Mouse (Mus musculus) intestine, embryonic 16.5 days (tissue): ENCODE data around the gene Gorab. TPM values are rescaled to one million over a fixed set of nuclear protein-coding genes. Genes with fewer than 3 reads are reported as not detected.

Experiments
- ATAC-seq: fragments of 200-750 bp; cut with Nextera tagmentation; 2 replicates; pipeline ENCODE4 v1.8.0; 2017; ENCODE audit warnings: moderate TSS enrichment, moderate library complexity
- H3K27ac ChIP-seq: fragments of 300-500 bp; sonication (generic); 2 replicates; pipeline ENCODE4 v1.5.1; 2014; ENCODE audit warnings: mild to moderate bottlenecking, low read length
- H3K27me3 ChIP-seq: fragments of 300-500 bp; sonication (generic); replicated peaks from 2 replicates; pipeline ENCODE4 v1.6.1; 2014; ENCODE audit warnings: low read length, control low read depth, mixed read lengths; ENCODE audit not compliant: control insufficient read depth, insufficient read depth
- H3K36me3 ChIP-seq: fragments of 300-500 bp; sonication (generic); 2 replicates; pipeline ENCODE4 v1.6.1; 2014; ENCODE audit warnings: low read length, control low read depth; ENCODE audit not compliant: control insufficient read depth, insufficient read depth
- H3K4me1 ChIP-seq: fragments of 300-500 bp; sonication (generic); 2 replicates; pipeline ENCODE4 v1.6.1; 2014; ENCODE audit warnings: low read length, control low read depth, mixed read lengths; ENCODE audit not compliant: control insufficient read depth, insufficient read depth
- H3K4me2 ChIP-seq: fragments of 300-500 bp; sonication (generic); 2 replicates; pipeline ENCODE4 v1.6.1; 2014; ENCODE audit warnings: low read depth, low read length, control low read depth
- H3K4me3 ChIP-seq: fragments of 300-500 bp; sonication (generic); 2 replicates; pipeline ENCODE4 v1.5.1; 2014; ENCODE audit warnings: mild to moderate bottlenecking, low read length
- H3K9ac ChIP-seq: fragments of 300-500 bp; sonication (generic); 2 replicates; pipeline ENCODE4 v1.6.1; 2014; ENCODE audit warnings: low read depth, low read length
- H3K9me3 ChIP-seq: fragments of 300-500 bp; sonication (generic); 2 replicates; pipeline ENCODE4 v1.6.1; 2016; ENCODE audit warnings: low read length, control low read depth; ENCODE audit not compliant: control insufficient read depth
- WGBS: fragments of 180-500 bp; shearing (Covaris S2); extraction: QIAGEN DNeasy Blood & Tissue Kit; methylation state at CpG from one replicate; pipeline ENCODE4 v1.1.7; 2014; 5-methylcytosine and 5-hydroxymethylcytosine counted together
- polyA plus RNA-seq: library from polyadenylated mRNA; unstranded; fragments of >200 nt; fragmentation: Nextera tagmentation; extraction: Ambion mirVana; gene quantifications from 2 replicates; pipeline ENCODE4 v1.2.1, GENCODE M21; 2015

Gene Gorab
- polyA plus RNA-seq, 1 experiment from 2014 or later: 16.6 TPM

DNA sequence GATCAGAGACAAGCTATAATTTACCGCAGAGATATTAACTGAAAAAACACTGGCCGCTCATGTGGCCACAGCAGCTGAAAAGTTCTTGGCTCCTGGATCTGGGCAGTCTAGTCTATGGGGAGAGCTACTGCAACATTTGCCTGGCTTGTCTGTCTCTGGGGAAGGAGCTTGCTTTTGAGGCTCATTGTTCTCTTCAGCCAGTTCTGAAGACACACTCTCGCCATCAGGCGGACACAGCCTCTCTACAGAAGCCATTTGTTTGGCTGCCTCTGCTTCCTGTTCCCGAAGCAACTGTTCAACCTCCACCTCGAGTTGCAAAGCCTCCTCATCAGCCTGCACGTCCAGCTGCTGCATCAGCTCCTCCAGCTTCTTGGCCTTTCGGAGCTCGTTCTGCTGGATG is 17.3 kb downstream of the Gorab start:
- H3K27ac ChIP-seq: no peak overlapping the region
- H3K36me3 ChIP-seq: 0 out of 2 replicates have a peak, but pooled peaks cover 4% of the 10 kb centered on the region
- no peak overlapping the region for H3K4me2 ChIP-seq
- ATAC-seq: no peak
- H3K4me3 ChIP-seq: no peak overlapping the region
- H3K9me3 ChIP-seq: no peaks in the 10 kb centered on the region
- no peaks in the 10 kb centered on the region for H3K4me1 ChIP-seq
- no peaks in the 10 kb centered on the region for H3K27me3 ChIP-seq
- no peak overlapping the region for H3K9ac ChIP-seq
- WGBS: 81% methylated on average over 9 of the region's 9 CpGs

GRCm38 (mm10) chr1:163383442-163384027 is 19.9 kb downstream of the Gorab start:
- Histone ChIP-seq H3K27ac (no peak overlapping the region), H3K4me1 (no peaks in the 10 kb centered on the region), H3K9ac (no peak overlapping the region), H3K9me3 (no peaks in the 10 kb centered on the region), H3K4me3 (no peak overlapping the region), H3K36me3 (no peaks in the 10 kb centered on the region), H3K4me2 (no peak overlapping the region), H3K27me3 (no peaks in the 10 kb centered on the region)
- ATAC-seq: peak; percentile 63
- 71% methylated on average over 5 of the region's 5 CpGs for WGBS

DNA sequence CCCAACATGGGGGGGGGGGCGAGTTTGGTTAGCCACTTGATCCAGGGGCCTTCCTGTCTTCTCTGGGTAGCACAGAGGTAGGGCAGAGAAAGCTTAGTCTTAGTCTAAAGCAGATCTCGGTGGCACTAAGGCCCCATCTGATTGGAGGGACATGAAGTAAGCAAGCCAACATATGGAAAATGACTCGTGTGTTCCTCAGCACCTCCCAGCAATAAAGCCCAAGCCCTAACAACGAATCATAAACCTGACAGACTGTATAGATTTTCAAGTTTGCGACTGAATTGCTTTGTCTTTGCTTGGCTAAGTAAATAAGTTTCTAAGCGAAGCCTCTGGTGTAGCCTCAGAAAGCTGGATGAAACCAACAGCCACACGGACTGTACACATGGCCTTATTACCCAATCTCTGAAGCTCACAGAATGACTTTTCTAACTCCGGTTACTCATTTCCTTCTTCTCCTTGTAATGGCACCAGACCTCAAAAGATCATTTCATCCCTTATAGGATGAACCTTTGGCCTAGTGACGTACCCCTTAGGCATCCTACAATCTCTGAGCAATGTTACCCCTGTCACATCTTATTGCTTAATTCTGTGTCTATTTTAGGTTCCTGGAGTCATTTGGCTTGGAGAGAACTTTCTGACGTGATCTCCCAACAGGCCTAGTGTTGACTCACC is 21.3 kb downstream of the Gorab start:
- no peaks in the 10 kb centered on the region for H3K9me3 ChIP-seq
- WGBS: 70% methylated on average over 10 of the region's 10 CpGs
- ATAC-seq: peak; percentile 69

DNA sequence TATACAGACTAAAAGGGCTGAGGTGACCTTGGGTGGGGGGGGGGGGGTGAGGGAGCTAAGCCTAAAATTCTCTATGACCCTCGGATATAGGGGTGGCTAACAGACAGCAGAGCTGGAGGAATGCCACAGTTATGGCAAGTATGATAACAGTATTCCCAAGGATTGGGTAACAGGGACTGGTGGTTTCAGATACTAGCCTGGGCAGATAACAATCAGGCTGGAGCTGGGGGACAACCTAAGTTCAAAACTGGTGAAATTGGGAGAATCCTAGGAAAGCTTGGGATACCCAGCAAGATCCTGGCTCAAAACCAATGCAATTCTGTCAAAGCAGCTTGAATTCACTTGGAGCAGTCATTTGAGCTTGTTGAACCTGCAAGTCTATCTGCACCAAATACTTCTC is 22.9 kb downstream of the Gorab start:
- Histone ChIP-seq H3K36me3 (no peaks in the 10 kb centered on the region), H3K27me3 (no peaks in the 10 kb centered on the region), H3K4me2 (no peak overlapping the region), H3K4me1 (no peaks in the 10 kb centered on the region), H3K9ac (no peak overlapping the region), H3K27ac (no peak overlapping the region), H3K4me3 (no peak overlapping the region), H3K9me3 (no peaks in the 10 kb centered on the region)
- ATAC-seq: no peak
- WGBS: 52% methylated on average over 1 of the region's 1 CpGs

More for the DNA sequence above, 21.3 kb downstream of the Gorab start:
- no peaks in the 10 kb centered on the region for H3K27me3 ChIP-seq
- no peak overlapping the region for H3K4me3 ChIP-seq
- no peak overlapping the region for H3K27ac ChIP-seq
- no peak overlapping the region for H3K9ac ChIP-seq
- no peaks in the 10 kb centered on the region for H3K4me1 ChIP-seq
- H3K36me3 ChIP-seq: no peaks in the 10 kb centered on the region
- H3K4me2 ChIP-seq: no peak overlapping the region

DNA sequence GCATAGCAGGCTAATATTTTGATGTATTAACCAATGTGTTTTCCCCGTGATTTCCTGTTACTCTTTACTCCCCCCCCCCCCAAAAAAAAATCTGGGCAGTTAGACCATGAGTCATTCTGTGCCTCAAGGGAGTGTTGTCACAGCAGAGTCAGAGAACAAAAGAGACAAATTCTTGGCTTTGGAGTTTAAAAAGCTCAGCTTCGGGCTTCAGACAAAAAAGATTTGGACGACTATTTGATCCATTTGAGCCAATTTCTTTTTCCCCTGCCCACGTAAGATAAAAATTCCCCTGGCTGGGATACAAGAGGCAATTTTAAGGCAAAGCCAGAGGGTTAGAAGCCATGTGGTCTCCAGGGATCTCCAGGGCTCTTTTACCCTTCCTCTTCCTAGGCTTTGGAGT is 23.4 kb downstream of the Gorab start:
- 57% methylated on average over 4 of the region's 4 CpGs for WGBS
- no peak overlapping the region for H3K4me2 ChIP-seq
- H3K27me3 ChIP-seq: no peaks in the 10 kb centered on the region
- ATAC-seq: no peak
- no peaks in the 10 kb centered on the region for H3K4me1 ChIP-seq
- no peaks in the 10 kb centered on the region for H3K9me3 ChIP-seq
- H3K27ac ChIP-seq: no peak overlapping the region
- H3K9ac ChIP-seq: no peak overlapping the region
- no peaks in the 10 kb centered on the region for H3K36me3 ChIP-seq
- H3K4me3 ChIP-seq: no peak overlapping the region

- WGBS: 67% methylated on average over 6 of the region's 6 CpGs
- no peaks in the 10 kb centered on the region for H3K36me3 ChIP-seq
- H3K9ac ChIP-seq: no peak overlapping the region
- no peak overlapping the region for H3K4me3 ChIP-seq
- no peaks in the 10 kb centered on the region for H3K4me1 ChIP-seq
- no peak for ATAC-seq
- no peaks in the 10 kb centered on the region for H3K9me3 ChIP-seq
- H3K4me2 ChIP-seq: no peak overlapping the region
- no peak overlapping the region for H3K27ac ChIP-seq
- no peaks in the 10 kb centered on the region for H3K27me3 ChIP-seq
Observed at GRCm38 (mm10) chr1:163377924-163378323, 25.5 kb downstream of the Gorab start.

- H3K4me2 ChIP-seq: no peak overlapping the region
- H3K27me3 ChIP-seq: no peaks in the 10 kb centered on the region
- no peak for ATAC-seq
- H3K9ac ChIP-seq: no peak overlapping the region
- H3K4me1 ChIP-seq: no peaks in the 10 kb centered on the region
- H3K27ac ChIP-seq: no peak overlapping the region
- no peak overlapping the region for H3K4me3 ChIP-seq
- no peaks in the 10 kb centered on the region for H3K36me3 ChIP-seq
- WGBS: 77% methylated on average over 6 of the region's 6 CpGs
- H3K9me3 ChIP-seq: no peaks in the 10 kb centered on the region
Observed at GRCm38 (mm10) chr1:163376818-163377581, 26.5 kb downstream of the Gorab start.

DNA sequence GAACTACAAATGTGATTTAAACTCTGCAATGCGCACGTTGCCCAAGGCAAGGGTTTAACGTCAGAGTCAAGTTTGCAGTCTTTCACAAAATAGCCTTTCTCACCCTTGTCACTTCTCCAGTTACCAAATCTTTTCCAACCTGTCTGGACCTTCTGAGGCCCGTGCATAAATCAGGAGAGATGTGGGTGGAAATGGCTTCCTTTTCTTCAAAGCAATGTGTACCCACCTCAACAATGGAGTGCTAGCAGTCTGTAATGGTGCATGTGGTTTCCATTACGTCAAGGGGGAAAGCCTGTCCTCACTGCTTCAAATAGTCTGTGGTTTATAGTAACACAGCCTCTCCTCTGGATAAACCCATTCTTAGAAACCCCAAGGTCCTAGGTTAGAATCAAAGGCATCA is 29.0 kb downstream of the Gorab start:
- Histone ChIP-seq H3K36me3 (no peaks in the 10 kb centered on the region), H3K27me3 (no peaks in the 10 kb centered on the region), H3K4me1 (no peaks in the 10 kb centered on the region), H3K9me3 (no peaks in the 10 kb centered on the region), H3K4me3 (no peak overlapping the region), H3K27ac (no peak overlapping the region), H3K9ac (no peak overlapping the region), H3K4me2 (no peak overlapping the region)
- ATAC-seq: no peak
- WGBS: 73% methylated on average over 5 of the region's 5 CpGs

DNA sequence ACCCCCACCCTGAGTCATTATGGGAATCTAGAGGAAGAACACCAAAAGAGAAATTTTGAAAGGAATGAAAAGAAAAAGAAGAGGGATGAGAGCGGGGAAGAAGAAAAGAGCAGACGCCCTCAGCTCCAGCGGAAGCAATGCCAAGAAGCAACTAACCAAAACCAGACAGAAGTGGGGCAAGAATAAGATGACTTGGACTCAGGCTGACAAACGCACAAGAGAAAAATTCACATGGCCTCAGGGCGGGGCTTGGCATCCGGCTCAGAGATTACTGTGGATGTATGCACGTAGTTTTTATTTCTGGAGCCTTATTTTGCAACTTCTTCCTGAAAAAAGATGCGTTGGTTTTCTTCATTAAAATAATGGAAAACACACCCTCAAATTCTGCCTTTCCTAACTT is 41.3 kb downstream of the Gorab start:
- H3K4me2 ChIP-seq: no peak overlapping the region
- no peaks in the 10 kb centered on the region for H3K36me3 ChIP-seq
- no peaks in the 10 kb centered on the region for H3K9me3 ChIP-seq
- H3K9ac ChIP-seq: no peak overlapping the region
- H3K4me1 ChIP-seq: no peaks in the 10 kb centered on the region
- 70% methylated on average over 8 of the region's 8 CpGs for WGBS
- no peaks in the 10 kb centered on the region for H3K27me3 ChIP-seq
- no peak overlapping the region for H3K27ac ChIP-seq
- H3K4me3 ChIP-seq: no peak overlapping the region
- ATAC-seq: no peak
